Mouse (Mus musculus): Measurements from ENCODE around the gene Rpl13a. TPM values are rescaled to one million over a fixed set of nuclear protein-coding genes. Genes with fewer than 3 reads are reported as not detected.

Gene Rpl13a
- polyA plus RNA-seq, 1 experiment = 6,379 TPM

- Histone ChIP-seq H3ac (ENCODE audit: control insufficient read depth, insufficient read length, low read depth) (no peak overlapping the region), H3K27me3 (ENCODE audit: control insufficient read depth, insufficient read depth, insufficient read length) (no peaks in the 10 kb centered on the region), H3K79me3 (ENCODE audit: low read depth) (no peaks in the 10 kb centered on the region), H3K4me3 (ENCODE audit: insufficient read depth, poor library complexity, severe bottlenecking) (no peak overlapping the region), H3K79me2 (ENCODE audit: control insufficient read depth, insufficient read depth) (no peaks in the 10 kb centered on the region), H3K36me3 (ENCODE audit: control insufficient read depth, insufficient read depth) (no peaks in the 10 kb centered on the region)
- TF ChIP-seq CEBPB (IDR thresholded peaks at IDR 0.05; ENCODE audit: low read depth) (no peak), FOSL1 (IDR thresholded peaks at IDR 0.05; ENCODE audit: insufficient read depth, low read length, poor library complexity, severe bottlenecking) (no peak), MAX (IDR thresholded peaks at IDR 0.05) (no peak), CTCF (IDR thresholded peaks at IDR 0.05; ENCODE audit: control insufficient read depth, insufficient read depth, insufficient read length) (no peak), USF1 (IDR thresholded peaks at IDR 0.05; ENCODE audit: low read depth) (no peak), MYOD1 (IDR thresholded peaks at IDR 0.05; ENCODE audit: control insufficient read depth, insufficient read length, low read depth) (no peak), MYOG (IDR thresholded peaks at IDR 0.05; ENCODE audit: control insufficient read depth, extremely low read depth, insufficient read length) (no peak)
Observed at GRCm38 (mm10) chr7:45093516-45093905, 35.0 kb downstream of the Rpl13a start.

GRCm38 (mm10) chr7:45092828-45093515 lies 35.6 kb downstream of the Rpl13a start:
- H3K36me3 ChIP-seq (ENCODE audit: control insufficient read depth, insufficient read depth) = no peaks in the 10 kb centered on the region
- no peaks in the 10 kb centered on the region for H3K27me3 ChIP-seq (ENCODE audit: control insufficient read depth, insufficient read depth, insufficient read length)
- no peak for TF ChIP-seq CEBPB (IDR thresholded peaks at IDR 0.05; ENCODE audit: low read depth)
- TF ChIP-seq USF1 (IDR thresholded peaks at IDR 0.05; ENCODE audit: low read depth) = no peak
- no peak for TF ChIP-seq CTCF (IDR thresholded peaks at IDR 0.05; ENCODE audit: control insufficient read depth, insufficient read depth, insufficient read length)
- TF ChIP-seq MAX (IDR thresholded peaks at IDR 0.05) = no peak
- TF ChIP-seq MYOG (IDR thresholded peaks at IDR 0.05; ENCODE audit: control insufficient read depth, extremely low read depth, insufficient read length) = no peak
- no peak for TF ChIP-seq FOSL1 (IDR thresholded peaks at IDR 0.05; ENCODE audit: insufficient read depth, low read length, poor library complexity, severe bottlenecking)
- H3ac ChIP-seq (ENCODE audit: control insufficient read depth, insufficient read length, low read depth) = no peak overlapping the region
- no peak overlapping the region for H3K4me3 ChIP-seq (ENCODE audit: insufficient read depth, poor library complexity, severe bottlenecking)
- H3K79me3 ChIP-seq (ENCODE audit: low read depth) = no peaks in the 10 kb centered on the region
- no peaks in the 10 kb centered on the region for H3K79me2 ChIP-seq (ENCODE audit: control insufficient read depth, insufficient read depth)

GRCm38 (mm10) chr7:45092048-45092447 lies 36.5 kb downstream of the Rpl13a start, which contains the start of gene Rcn3:
TSS of gene Rcn3 (minus strand) at chr7:45092221.
- Histone ChIP-seq H3K79me3 (ENCODE audit: low read depth) (no peaks in the 10 kb centered on the region), H3ac (ENCODE audit: control insufficient read depth, insufficient read length, low read depth) (peak within 1 kb of the TSS; percentile 41), H3K79me2 (ENCODE audit: control insufficient read depth, insufficient read depth) (no peaks in the 10 kb centered on the region), H3K27me3 (ENCODE audit: control insufficient read depth, insufficient read depth, insufficient read length) (no peaks in the 10 kb centered on the region), H3K4me3 (ENCODE audit: insufficient read depth, poor library complexity, severe bottlenecking) (peak within 1 kb of the TSS; percentile 14), H3K36me3 (ENCODE audit: control insufficient read depth, insufficient read depth) (no peaks in the 10 kb centered on the region)
- no peak for TF ChIP-seq FOSL1 (IDR thresholded peaks at IDR 0.05; ENCODE audit: insufficient read depth, low read length, poor library complexity, severe bottlenecking)

- H3K36me3 ChIP-seq (ENCODE audit: control insufficient read depth, insufficient read depth) = no peaks in the 10 kb centered on the region
- no peaks in the 10 kb centered on the region for H3K79me3 ChIP-seq (ENCODE audit: low read depth)
- H3ac ChIP-seq (ENCODE audit: control insufficient read depth, insufficient read length, low read depth) = peak overlapping the region; percentile 41
- no peaks in the 10 kb centered on the region for H3K79me2 ChIP-seq (ENCODE audit: control insufficient read depth, insufficient read depth)
- no peak for TF ChIP-seq CTCF (IDR thresholded peaks at IDR 0.05; ENCODE audit: control insufficient read depth, insufficient read depth, insufficient read length)
- TF ChIP-seq CEBPB (IDR thresholded peaks at IDR 0.05; ENCODE audit: low read depth) = no peak
- TF ChIP-seq MYOG (IDR thresholded peaks at IDR 0.05; ENCODE audit: control insufficient read depth, extremely low read depth, insufficient read length) = no peak
- no peak for TF ChIP-seq MYOD1 (IDR thresholded peaks at IDR 0.05; ENCODE audit: control insufficient read depth, insufficient read length, low read depth)
- no peak for TF ChIP-seq FOSL1 (IDR thresholded peaks at IDR 0.05; ENCODE audit: insufficient read depth, low read length, poor library complexity, severe bottlenecking)
- TF ChIP-seq MAX (IDR thresholded peaks at IDR 0.05) = no peak
- TF ChIP-seq USF1 (IDR thresholded peaks at IDR 0.05; ENCODE audit: low read depth) = no peak
- H3K4me3 ChIP-seq (ENCODE audit: insufficient read depth, poor library complexity, severe bottlenecking) = peak overlapping the region; percentile 14
- no peaks in the 10 kb centered on the region for H3K27me3 ChIP-seq (ENCODE audit: control insufficient read depth, insufficient read depth, insufficient read length)
Observed at GRCm38 (mm10) chr7:45091001-45091990, 37.3 kb downstream of the Rpl13a start.

GRCm38 (mm10) chr7:45090251-45090977 lies 38.1 kb downstream of the Rpl13a start:
- H3ac ChIP-seq (ENCODE audit: control insufficient read depth, insufficient read length, low read depth) = no peak overlapping the region
- no peaks in the 10 kb centered on the region for H3K36me3 ChIP-seq (ENCODE audit: control insufficient read depth, insufficient read depth)
- no peaks in the 10 kb centered on the region for H3K79me3 ChIP-seq (ENCODE audit: low read depth)
- TF ChIP-seq MYOG (IDR thresholded peaks at IDR 0.05; ENCODE audit: control insufficient read depth, extremely low read depth, insufficient read length) = no peak
- no peak for TF ChIP-seq USF1 (IDR thresholded peaks at IDR 0.05; ENCODE audit: low read depth)
- TF ChIP-seq MAX (IDR thresholded peaks at IDR 0.05) = no peak
- no peak for TF ChIP-seq CTCF (IDR thresholded peaks at IDR 0.05; ENCODE audit: control insufficient read depth, insufficient read depth, insufficient read length)
- TF ChIP-seq CEBPB (IDR thresholded peaks at IDR 0.05; ENCODE audit: low read depth) = no peak
- no peak for TF ChIP-seq FOSL1 (IDR thresholded peaks at IDR 0.05; ENCODE audit: insufficient read depth, low read length, poor library complexity, severe bottlenecking)
- no peak for TF ChIP-seq MYOD1 (IDR thresholded peaks at IDR 0.05; ENCODE audit: control insufficient read depth, insufficient read length, low read depth)
- no peak overlapping the region for H3K4me3 ChIP-seq (ENCODE audit: insufficient read depth, poor library complexity, severe bottlenecking)
- no peaks in the 10 kb centered on the region for H3K79me2 ChIP-seq (ENCODE audit: control insufficient read depth, insufficient read depth)
- no peaks in the 10 kb centered on the region for H3K27me3 ChIP-seq (ENCODE audit: control insufficient read depth, insufficient read depth, insufficient read length)
